Mouse (Mus musculus) gastrocnemius, adult 8-10 months (tissue): ENCODE results near the gene Mybl2. TPM values are rescaled to one million over a fixed set of nuclear protein-coding genes. Genes with fewer than 3 reads are reported as not detected.
A peak's percentile ranks its signal among the peaks of the same experiment; 100 is the strongest.

Source experiments
- DNase-seq, 2 experiments: peaks; one replicate each; pipeline ENCODE4 v3.0.0; 2022; ENCODE audit warnings: low spot score in 2 of 2
- total RNA-seq, 4 experiments: library from RNA; stranded (reverse); gene quantifications; 2 replicates each; pipeline ENCODE4 v1.2.4; 2022

Mybl2 gene
- total RNA-seq, 4 experiments from 2014 or later = 0.27 to 0.53 (median 0.48) TPM; not detected in 1

DNA sequence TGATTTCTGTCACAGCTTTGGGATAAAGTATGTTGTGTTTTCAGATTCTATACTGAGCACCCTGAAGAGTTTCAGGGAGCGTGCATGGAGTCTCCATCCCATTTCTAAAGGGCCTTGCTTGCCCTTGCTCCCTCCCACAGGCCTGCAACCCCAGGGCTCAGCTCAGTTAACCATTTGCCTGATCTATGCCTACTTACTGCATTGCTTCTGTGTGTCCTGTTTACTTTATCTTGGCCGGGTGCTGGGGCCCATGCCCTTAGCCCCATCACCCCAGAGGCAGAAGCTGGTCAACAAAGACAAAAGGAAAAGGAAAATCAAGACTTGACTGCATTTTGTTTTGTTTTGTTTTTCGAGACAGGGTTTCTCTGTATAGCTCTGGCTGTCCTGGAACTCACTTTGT lies 17.1 kb downstream of the Mybl2 start:
- no peak for DNase-seq

DNA sequence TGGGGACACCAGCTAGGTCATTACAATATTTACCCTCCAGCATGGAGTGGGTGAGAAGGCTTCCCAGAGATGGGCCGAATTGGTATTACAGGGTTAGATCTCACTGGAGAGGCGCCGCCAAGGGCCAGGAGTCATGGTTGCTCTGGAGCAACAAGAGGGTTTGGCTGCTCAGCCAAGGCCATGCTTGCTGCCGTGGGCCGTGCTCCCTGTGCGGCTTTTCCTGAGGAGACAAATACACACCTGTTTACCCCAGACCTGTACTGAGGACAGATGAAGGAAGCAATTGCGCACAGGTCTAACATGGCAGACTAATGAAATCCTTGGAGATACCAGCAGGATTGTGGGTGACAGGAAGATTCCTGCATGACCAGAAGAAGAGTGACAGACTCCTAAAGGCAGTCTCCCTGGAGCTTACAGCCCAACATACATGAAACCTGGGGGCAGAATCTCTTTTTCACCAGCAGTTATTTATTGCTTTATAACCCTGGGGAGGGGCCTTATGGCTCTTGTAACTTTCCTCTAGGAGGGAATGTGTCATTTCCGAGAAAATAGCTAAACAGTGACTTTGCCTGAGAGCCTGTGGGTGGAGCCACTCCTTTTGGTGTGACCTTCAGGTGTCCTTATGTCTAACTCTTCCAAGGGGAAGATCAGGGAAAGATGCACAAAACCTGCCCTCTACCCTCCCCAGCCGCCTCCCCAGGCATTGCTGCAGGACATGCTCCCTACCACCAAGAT lies 18.7 kb downstream of the Mybl2 start:
- no peak for DNase-seq

DNA sequence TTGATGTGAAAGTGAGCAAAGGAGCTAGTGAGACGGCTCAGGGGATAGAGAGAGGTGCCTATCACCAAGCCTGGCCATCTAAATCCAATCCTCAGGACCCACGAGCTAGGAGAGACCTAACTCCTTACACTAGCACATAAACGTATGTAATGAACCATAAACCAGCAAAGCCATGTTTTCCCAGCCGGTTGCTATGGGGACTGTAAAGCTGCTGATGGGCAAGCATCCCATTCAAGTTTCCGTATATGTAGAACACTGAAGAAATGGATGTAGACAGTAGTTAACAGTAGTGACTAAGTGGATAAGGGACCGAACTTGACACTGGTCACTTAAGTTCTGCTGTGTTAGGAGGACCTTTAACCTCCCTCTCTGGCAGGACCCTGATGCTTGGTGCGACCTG lies 19.5 kb downstream of the Mybl2 start:
- no peak for DNase-seq

DNA sequence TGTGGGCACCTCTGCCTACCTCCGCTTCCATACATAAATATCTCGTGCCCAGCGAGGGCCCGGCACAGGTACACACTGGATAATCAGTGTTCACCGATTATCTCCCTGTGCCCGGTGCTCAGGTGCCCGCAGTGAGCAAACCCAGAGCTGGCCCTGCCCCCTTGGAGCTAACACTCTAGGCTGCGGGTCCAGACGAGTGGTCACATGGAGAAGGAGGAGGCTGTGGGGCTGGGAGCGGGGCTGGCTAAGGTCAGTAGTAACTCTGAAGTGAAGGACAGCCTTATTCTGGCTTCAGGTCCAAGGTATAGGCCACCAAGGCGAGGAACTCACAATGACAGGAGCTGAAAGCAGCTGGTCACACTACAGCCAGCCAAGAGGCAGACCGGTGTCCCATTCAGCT lies 20.3 kb downstream of the Mybl2 start:
- no peak for DNase-seq

DNA sequence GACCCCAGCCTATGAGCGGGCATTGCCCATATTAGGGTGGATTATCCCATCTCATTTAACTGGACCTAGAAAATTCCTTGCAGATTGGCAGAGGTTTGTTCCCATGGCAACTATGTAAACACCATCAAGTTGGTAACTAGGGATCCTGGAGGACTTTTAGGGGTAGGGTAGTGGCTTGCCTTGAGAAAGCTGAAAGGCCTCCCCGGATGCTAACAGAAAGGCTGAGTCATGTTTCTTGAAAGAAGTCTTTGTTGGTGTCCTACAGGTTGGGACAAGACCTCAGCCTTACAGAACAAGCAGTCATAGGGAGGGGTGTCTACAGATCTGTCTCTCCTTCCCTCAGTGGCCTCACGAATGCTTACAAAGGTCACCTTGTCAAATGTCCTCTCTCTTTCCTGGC lies 20.7 kb downstream of the Mybl2 start:
- no peak for DNase-seq

DNA sequence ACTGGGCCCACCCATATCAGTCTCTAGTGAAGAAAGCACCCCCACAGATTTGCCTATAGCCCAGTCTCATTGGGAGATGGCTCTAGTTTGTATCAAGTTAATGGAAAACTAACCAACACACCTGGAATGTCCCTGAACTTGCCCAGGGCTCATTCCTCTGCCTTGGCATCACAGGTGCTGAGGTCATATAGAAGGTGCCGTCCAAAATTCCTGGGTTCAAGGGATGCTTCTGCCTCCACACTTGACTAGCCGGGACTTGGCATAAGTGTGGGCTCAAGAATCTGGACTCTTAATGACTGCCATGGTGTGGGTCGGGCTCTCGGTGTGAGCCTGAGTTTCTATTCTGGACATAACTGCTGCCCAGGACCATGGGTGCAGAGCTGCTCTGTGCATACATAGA lies 24.6 kb downstream of the Mybl2 start:
- DNase-seq = no peak

DNA sequence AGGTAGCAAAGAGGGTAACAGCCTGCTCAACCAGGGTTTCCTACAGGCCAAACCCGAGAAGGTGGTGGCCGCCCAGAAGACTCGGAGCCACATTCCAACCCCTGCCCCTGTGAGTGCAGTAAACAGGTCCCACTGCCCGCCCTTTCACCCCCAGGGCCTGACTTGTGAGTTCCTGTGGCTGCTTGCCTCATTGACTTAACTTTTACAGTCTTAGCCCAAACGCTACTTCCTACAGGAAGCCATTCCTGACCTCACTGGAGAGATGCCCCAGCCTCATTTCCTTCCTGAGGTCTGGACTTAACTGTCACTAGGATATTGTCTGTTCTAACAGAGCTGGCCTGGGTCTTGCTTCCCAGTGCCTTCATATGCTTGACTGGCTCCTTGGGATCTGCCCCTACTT lies 28.1 kb downstream of the Mybl2 start:
- no peak for DNase-seq

DNA sequence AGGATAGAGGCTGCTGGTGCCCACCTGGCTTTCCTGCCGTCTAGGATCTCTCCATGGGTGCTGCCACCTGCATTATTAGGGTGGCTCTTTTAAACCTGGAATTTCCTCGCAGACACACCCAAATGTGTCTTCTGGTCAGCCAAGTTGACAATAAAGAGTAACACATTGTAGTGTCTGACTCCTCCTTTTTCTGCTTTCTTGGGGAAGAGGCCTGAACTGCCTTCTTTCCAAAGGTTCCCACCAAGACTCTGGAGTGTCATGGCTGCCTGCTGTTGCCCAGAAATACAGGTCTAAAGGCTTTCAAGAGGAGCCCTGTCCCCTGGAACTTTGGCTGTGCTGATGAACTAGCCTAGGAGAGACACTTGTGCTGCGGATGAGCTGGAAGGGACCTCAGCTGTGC lies 30.0 kb downstream of the Mybl2 start:
- no peak for DNase-seq

DNA sequence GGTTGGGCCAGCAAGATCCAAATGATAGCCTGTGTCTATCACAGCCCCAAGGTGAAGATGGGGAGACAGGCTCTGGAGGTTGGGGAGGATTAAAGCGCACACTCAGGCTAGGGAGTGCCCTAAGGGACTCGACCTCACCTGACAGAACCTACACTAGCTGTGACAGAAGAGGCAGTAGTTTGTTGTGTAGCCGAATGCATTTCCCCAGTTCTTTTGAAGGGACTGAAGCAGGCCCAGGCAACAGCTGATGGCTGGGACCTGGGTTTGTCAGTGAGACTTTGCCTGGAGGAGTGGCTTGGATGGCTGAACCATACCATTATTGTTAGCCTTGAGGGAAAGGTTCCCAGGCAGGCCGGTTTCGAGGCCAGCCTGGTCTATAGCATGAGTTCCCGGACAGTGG lies 30.6 kb downstream of the Mybl2 start:
- DNase-seq = no peak

DNA sequence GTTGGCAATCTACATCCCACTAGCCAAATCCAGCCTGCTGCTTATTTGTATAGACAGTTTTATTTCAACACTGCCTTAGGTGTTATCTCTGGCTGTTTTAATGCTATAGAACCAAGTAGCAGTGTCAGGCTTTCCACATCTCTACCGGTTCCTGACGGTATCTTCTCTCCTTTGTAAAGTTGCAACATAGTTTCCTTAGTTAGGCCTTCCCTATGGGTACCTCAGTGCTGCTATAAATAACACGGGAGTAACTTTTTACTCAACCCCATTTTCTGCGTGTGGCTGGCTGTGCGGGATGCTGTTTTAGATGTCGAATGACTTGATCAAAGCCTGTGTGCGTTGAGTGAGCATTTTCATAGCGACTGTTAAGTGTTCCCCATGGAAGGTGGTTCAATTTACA lies 32.1 kb downstream of the Mybl2 start:
- no peak for DNase-seq

DNA sequence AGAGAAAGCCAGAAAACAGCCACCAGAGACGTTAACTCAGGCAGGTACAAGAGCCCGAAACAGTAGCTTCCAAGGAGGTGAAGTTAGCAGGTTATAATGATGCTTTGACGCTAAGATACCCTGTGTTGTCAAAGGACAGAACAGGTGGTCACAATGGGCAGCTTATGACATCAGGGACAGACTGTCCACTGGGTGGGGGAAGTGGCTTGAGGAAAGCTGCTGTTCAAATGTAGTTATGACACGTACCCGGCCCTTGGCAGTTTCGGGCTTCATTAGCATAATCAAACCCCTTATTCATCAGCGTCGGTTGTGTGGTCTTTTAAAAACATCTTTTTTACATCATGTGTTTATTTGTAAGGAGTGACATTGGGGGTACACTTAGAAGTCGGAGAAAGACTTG lies 33.2 kb downstream of the Mybl2 start, which contains the start of gene Gtsf1l:
Gtsf1l (minus strand) TSS at position 128 of the 400 bp plus-strand sequence.
- DNase-seq = no peak

DNA sequence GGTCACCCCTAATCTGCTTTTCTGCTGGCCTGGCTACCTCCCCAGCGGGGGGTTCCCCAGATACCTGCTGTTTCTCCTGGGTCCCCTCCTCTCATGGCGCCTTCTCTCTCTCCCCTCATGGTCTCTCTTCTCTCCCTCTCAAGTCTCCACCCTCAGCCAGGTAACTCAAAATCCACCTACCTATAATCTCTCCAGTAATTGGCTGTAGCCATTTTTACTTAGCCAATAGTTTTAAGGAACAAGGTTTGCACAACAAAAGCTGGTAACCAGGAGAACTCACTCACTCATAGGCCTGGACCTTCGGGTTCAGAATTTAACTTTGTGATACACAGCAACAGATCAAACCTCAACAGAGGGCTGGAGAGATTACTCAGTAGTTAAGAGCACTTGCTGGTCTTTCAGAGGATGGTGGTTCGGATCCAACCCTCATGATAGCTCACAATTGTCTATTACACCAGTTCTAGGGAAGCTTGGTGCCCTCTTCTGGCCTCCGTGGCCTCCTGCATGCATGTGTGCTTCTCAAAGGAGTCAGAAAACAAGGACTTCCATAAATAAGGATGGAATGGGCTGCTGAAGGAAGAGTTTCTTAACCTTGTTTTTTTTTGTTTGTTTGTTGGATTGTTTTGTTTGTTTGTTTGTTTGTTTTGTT lies 35.1 kb downstream of the Mybl2 start:
- DNase-seq = no peak

DNA sequence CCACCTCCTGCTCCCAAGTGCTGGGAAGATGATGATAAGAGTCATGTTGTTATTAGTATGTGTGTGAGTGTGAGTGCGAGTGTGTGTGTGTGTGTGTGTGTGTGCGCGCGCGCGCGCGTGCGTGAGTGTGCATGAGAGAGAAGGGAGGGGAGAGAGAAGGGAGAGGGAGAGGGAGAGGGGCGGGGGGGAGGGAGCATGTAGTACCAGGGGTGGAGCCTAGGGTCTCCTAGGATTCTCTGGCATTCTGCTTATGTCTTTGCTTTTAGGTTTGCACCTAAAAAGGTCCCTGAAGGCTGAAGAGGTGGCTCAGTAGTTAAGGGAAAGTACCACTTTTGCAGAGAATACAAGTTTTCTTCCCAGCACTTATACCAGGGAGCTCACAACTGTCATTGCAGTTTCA lies 40.4 kb downstream of the Mybl2 start:
- no peak for DNase-seq

DNA sequence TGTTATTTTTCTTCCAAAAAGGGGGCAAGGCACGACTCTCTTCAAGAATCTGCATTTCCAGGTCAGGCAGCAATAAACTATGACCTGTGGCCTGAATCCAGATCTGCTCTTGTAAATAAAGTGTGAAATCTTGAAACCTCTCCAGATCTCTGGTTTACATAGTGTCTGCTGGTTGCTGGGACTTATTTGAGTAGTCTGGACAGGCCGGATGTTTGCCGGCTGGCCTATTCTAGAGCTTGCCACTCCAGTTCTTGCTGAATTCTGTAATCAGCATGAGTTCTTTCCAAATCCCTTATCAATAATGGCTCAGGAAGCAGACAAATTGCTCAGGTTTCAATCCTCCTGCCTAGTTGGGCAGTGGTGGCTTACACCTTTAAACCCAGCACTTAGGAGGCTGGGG lies 41.3 kb downstream of the Mybl2 start:
- no peak for DNase-seq

DNA sequence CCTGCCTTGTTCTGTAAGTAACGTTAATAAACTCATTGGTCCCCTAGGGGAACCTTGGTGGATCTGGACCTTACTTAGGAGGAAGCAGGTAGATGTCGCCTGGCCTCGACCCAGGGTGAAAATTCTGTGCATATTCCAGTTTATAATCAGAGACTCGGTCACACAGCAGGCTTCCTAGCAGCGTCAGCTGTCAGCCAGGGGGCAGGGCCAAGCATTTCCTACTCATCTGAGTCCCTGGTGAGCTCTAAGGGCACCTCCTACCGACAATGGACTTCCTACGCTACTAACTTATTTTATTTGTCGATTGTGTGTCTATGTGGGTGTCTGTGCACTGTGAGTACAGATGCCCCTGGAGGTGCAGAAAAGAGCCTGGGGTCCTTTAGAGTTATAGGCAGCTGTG lies 45.4 kb downstream of the Mybl2 start:
- no peak for DNase-seq

DNA sequence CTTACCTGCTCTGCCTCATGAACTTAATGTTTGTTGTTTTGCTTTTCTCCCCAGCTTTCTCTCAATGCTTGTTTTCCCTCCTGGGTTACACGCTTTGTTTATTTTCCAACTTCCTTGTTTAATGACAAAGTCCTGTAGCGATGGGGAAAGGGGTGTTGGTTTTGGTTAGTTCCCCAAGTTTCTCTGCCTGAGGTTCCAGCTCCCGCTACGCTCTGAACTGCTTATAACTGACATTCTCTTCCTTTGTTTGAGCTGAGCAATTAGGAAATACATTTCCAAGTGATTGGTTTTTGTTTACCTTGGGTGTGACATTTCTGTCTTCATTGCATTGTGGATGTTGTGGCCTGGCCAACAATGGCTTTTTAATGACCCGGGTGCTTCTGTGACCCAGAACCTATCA lies 46.1 kb downstream of the Mybl2 start:
- DNase-seq = no peak

DNA sequence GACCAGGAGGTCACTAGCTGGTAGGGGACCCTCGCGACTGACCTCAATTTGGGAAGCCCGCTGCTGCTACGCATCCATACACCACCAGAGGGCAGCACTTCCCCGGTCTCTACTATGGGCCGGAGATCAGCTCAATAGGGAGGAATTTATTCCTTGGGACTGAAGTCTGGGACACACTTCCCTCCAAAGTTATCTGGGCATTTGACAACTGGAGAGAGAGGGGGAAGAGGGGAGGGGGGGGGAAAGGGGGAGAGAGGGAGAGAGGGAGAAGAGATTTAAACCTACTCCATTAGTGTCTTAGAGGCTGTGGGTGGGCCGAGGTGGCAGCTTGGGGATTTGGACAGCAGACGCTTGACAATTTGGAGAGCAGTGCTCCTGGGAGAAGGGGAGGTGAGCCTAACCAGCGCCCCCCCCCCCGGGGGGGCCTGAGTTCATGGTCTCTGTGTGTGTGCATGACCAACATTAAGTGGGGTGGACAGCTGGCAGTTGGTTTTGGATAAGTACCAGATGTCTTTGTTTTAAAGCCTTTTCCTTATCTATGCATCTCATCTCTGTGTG lies 47.2 kb downstream of the Mybl2 start:
- DNase-seq = peak; percentile 16 to 29

DNA sequence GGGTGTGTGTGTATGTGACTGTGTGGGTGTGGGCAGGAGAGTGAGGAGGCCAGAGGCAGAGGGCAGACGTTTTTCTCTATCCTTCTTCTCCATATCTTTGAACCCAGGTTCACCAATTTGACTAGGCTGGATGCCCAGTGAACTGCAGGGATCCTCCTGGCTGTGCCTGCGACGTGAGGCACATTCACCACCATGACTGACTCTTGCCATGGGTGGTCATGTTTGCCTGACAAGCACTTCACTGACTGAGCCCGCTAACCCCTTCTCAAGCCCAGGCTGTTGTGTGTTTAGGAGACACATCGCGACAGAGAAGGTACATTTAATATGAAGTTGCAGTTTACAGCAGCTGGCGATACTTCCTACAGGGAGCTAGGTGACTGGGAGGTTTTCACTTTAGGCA lies 47.7 kb downstream of the Mybl2 start:
- no peak for DNase-seq

DNA sequence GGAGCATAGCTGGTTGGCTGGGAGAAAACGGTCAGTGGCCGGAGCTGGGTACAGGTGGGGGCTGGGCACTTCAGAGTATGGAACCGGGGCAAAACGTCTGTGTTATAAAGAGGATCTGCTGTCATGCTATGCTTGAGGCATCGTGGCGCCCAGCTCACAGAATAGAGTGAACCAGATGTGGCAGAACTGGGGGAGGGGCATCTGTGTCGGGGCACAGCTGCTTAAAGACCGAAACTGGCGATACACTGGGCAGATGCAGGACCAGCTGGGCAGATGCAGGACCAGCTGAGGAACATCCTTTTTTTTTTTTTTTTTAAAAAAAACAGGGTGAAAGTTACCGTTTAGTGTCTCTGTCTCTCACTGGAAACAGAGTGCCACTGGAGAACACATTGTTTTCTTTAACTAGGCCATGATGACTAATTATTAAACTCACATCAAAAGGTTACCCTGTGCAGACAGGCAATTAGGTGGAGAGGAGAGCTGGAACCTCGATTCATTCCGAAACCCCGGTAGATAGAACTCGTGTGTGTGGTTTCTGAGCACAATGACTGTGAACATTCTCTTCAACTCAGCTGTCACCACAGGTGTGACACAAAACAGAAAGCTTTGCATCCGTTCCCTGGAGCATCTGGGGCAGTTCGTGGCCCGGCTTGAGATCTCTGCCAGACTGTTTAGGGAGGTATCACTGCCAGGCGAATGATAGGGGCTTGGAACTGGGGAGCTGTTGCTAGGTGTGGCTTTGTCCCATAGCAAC lies 48.6 kb downstream of the Mybl2 start:
- no peak for DNase-seq

DNA sequence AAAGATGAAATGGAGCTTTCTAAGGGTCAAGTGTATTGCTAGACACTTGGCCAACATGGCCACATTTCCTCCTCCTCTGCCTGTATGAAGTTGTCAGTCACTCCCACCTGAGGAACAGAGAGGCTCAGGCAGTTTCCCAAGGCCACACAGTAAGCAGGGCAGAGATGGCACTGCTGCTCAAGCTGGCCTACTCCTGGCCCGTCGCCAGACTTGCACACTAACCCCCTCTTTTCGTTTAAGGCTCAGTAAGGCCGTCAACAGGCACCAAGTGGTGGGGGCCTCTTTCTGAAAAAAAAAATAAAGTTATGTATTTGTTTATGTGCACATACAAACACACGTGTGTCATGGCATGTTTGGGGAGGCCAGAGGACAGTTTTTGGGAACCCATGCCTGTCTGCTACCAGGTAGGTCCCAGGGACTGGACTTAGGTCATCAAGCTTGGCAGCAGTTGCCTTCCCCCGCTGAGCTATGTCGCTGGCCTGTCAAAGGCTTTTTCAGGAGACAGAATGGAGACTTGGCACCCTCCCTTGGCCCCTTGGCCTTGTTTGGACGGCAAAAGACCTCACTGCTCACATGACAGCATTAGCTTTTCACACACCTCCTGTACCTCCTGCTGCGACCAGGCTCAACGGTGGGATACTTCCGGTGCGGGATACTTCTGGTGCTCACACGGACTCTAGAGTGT lies 49.7 kb downstream of the Mybl2 start:
- DNase-seq = no peak

DNA sequence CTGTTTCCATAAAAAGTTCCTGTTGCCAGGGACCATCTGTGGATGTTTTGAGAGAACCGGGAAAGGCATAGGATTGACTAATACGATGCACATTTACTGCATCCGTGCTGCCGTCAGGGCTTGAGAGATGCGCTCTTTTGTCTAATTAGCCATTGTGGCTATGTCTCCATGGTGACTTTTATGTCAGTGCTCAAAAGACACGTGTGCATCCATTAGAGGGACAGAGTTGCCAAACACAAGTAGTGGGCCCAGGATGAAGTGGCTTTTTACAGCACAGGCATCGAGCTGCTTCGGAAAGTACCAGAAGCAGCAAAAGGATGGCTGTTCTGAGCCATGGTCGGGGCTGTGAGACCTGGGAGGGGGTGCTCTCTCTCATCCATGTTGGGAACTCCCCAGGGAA lies 53.9 kb downstream of the Mybl2 start:
- DNase-seq = no peak

DNA sequence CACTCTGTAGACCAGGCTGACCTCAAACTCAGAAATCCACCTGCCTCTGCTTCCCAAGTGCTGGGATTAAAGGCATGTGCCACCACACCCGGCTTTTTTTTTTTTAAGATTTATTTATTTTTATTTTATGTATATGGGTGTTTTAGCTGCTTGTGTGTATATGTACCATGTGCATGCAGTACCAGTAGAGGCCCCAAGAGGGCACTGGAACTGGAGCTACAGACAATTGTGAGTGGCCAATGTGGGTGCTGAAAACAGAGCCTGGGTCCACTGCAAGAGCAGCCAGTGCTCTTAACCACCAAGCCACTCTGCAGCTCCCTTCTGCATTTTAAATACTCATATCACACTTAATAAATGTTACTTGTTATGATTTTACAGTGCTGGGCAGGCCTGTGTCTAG lies 56.2 kb downstream of the Mybl2 start:
- DNase-seq = no peak
